Mouse (Mus musculus) MEL (cell line): ENCODE results near the gene Rfk. TPM values are rescaled to one million over a fixed set of nuclear protein-coding genes. Genes with fewer than 3 reads are reported as not detected.

Source experiments
- DNase-seq: peaks from one replicate; pipeline ENCODE4 v3.0.0; 2011; ENCODE audit warnings: low read depth, low spot score
- H3K27ac ChIP-seq: 2 replicates; pipeline ENCODE4 v1.5.1; 2012; ENCODE audit warnings: low read depth, mild to moderate bottlenecking, control low read depth, low read length, moderate library complexity; ENCODE audit not compliant: control insufficient read depth
- H3K27me3 ChIP-seq, 2 experiments: fragments of 150-350 bp in 1 of 2; sonication (generic) in 1 of 2; 2 replicates each; pipeline ENCODE4 v1.6.1; 2012; ENCODE audit warnings: low read length in 2 of 2, mild to moderate bottlenecking in 2 of 2, improper control_type of control experiment in 1 of 2, moderate library complexity in 1 of 2; ENCODE audit not compliant: insufficient read depth in 2 of 2, control insufficient read depth in 1 of 2
- H3K36me3 ChIP-seq, 2 experiments: 2 replicates each; pipeline ENCODE4 v1.6.1; 2012 to 2014; ENCODE audit warnings: low read length in 2 of 2, improper control_type of control experiment in 1 of 2, inconsistent platforms in 1 of 2, mild to moderate bottlenecking in 1 of 2; ENCODE audit not compliant: insufficient read depth in 2 of 2, control insufficient read depth in 1 of 2
- H3K4me1 ChIP-seq, 2 experiments: fragments of 150-350 bp in 1 of 2; sonication (generic) in 1 of 2; 2 replicates each; pipeline ENCODE4 v1.6.1; 2012; ENCODE audit warnings: low read length in 2 of 2, improper control_type of control experiment in 1 of 2, mild to moderate bottlenecking in 1 of 2; ENCODE audit not compliant: insufficient read depth in 2 of 2, control insufficient read depth in 1 of 2
- H3K4me3 ChIP-seq, 2 experiments: fragments of 150-350 bp in 1 of 2; sonication (generic) in 1 of 2; 2 replicates each; pipeline ENCODE4 v1.5.1; 2012; ENCODE audit warnings: low read depth in 2 of 2, low read length in 2 of 2, mild to moderate bottlenecking in 2 of 2, moderate library complexity in 2 of 2, control low read depth in 1 of 2, improper control_type of control experiment in 1 of 2; ENCODE audit not compliant: control insufficient read depth in 1 of 2, insufficient read depth in 1 of 2
- H3K79me2 ChIP-seq: 2 replicates; pipeline ENCODE4 v1.6.1; 2012; ENCODE audit warnings: mild to moderate bottlenecking, low read length, moderate library complexity; ENCODE audit not compliant: control insufficient read depth, poor library complexity, insufficient read depth
- H3K9ac ChIP-seq: 2 replicates; pipeline ENCODE4 v1.6.1; 2012; ENCODE audit warnings: low read depth, mild to moderate bottlenecking, control low read depth, low read length, moderate library complexity; ENCODE audit not compliant: control insufficient read depth, poor library complexity, severe bottlenecking
- H3K9me3 ChIP-seq: fragments of 150-350 bp; sonication (generic); replicated peaks from 2 replicates; pipeline ENCODE4 v1.6.1; 2012; ENCODE audit warnings: mild to moderate bottlenecking, low read length, improper control_type of control experiment, moderate library complexity; ENCODE audit not compliant: insufficient read depth
- BHLHE40 ChIP-seq: IDR thresholded peaks from 2 replicates; pipeline ENCODE4 v1.6.1; 2012; ENCODE audit warnings: low read depth, mild to moderate bottlenecking, inconsistent platforms, low read length, improper control_type of control experiment, borderline replicate concordance
- CHD2 ChIP-seq: IDR thresholded peaks from 2 replicates; pipeline ENCODE4 v1.6.1; 2011; ENCODE audit warnings: low read length, improper control_type of control experiment
- ELF1 ChIP-seq: IDR thresholded peaks from 2 replicates; pipeline ENCODE4 v1.6.1; 2014; ENCODE audit warnings: low read depth, mild to moderate bottlenecking, inconsistent platforms, low read length, improper control_type of control experiment, moderate library complexity
- GABPA ChIP-seq: IDR thresholded peaks from 2 replicates; pipeline ENCODE4 v1.6.1; 2012; ENCODE audit warnings: low read depth, mild to moderate bottlenecking, inconsistent platforms, low read length, improper control_type of control experiment, moderate library complexity
- GATA1 ChIP-seq: IDR thresholded peaks from 2 replicates; pipeline ENCODE4 v1.6.1; 2011; ENCODE audit warnings: low read depth, low read length, improper control_type of control experiment
- HCFC1 ChIP-seq: IDR thresholded peaks from 2 replicates; pipeline ENCODE4 v1.6.1; 2012; ENCODE audit warnings: low read depth, mild to moderate bottlenecking, inconsistent platforms, low read length, improper control_type of control experiment, moderate library complexity
- KAT2A ChIP-seq: conservative IDR thresholded peaks from 2 replicates; pipeline ENCODE4 v1.6.1; 2012; ENCODE audit warnings: low read depth, low read length, improper control_type of control experiment, inconsistent platforms
- MAZ ChIP-seq: IDR thresholded peaks from 2 replicates; pipeline ENCODE4 v1.6.1; 2012; ENCODE audit warnings: low read depth, mild to moderate bottlenecking, inconsistent platforms, low read length, improper control_type of control experiment
- MEF2A ChIP-seq: IDR thresholded peaks from 2 replicates; pipeline ENCODE4 v1.6.1; 2014; ENCODE audit warnings: low read depth, mild to moderate bottlenecking, inconsistent platforms, low read length, improper control_type of control experiment; ENCODE audit not compliant: poor library complexity, insufficient replicate concordance, severe bottlenecking; ENCODE audit errors: extremely low read depth
- MXI1 ChIP-seq: IDR thresholded peaks from 2 replicates; pipeline ENCODE4 v1.6.1; 2011; ENCODE audit warnings: mild to moderate bottlenecking, low read depth, low read length, improper control_type of control experiment
- MYB ChIP-seq: IDR thresholded peaks from 2 replicates; pipeline ENCODE4 v1.6.1; 2011; ENCODE audit warnings: mild to moderate bottlenecking, low read depth, low read length, improper control_type of control experiment
- MYC ChIP-seq: IDR thresholded peaks from 2 replicates; pipeline ENCODE4 v1.6.1; 2011; ENCODE audit warnings: low read depth, mild to moderate bottlenecking, low read length, improper control_type of control experiment, moderate library complexity
- NRF1 ChIP-seq: IDR thresholded peaks from 2 replicates; pipeline ENCODE4 v1.6.1; 2014; ENCODE audit warnings: low read depth, mild to moderate bottlenecking, inconsistent platforms, low read length, improper control_type of control experiment, moderate library complexity; ENCODE audit not compliant: poor library complexity, insufficient read depth, severe bottlenecking
- POLR2A ChIP-seq, 2 experiments: IDR thresholded peaks; 2 replicates each; pipeline ENCODE4 v1.6.1; 2011 to 2012; ENCODE audit warnings: low read length in 2 of 2, mild to moderate bottlenecking in 2 of 2, control low read depth in 1 of 2, improper control_type of control experiment in 1 of 2, low read depth in 1 of 2, moderate library complexity in 1 of 2; ENCODE audit not compliant: control insufficient read depth in 1 of 2, insufficient read depth in 1 of 2, poor library complexity in 1 of 2
- POLR2AphosphoS2 ChIP-seq: IDR thresholded peaks from 2 replicates; pipeline ENCODE4 v1.6.1; 2011; ENCODE audit warnings: low read length, improper control_type of control experiment
- POLR2AphosphoS5 ChIP-seq: IDR thresholded peaks from 2 replicates; pipeline ENCODE4 v1.6.1; 2012; ENCODE audit warnings: low read depth, borderline replicate concordance, mild to moderate bottlenecking, inconsistent platforms, low read length, moderate library complexity, mixed read lengths
- RAD21 ChIP-seq: IDR thresholded peaks from 2 replicates; pipeline ENCODE4 v1.6.1; 2011; ENCODE audit warnings: mild to moderate bottlenecking, low read depth, low read length, improper control_type of control experiment
- SIN3A ChIP-seq: IDR thresholded peaks from 2 replicates; pipeline ENCODE4 v1.6.1; 2012; ENCODE audit warnings: low read length, improper control_type of control experiment, inconsistent platforms
- SMC3 ChIP-seq: IDR thresholded peaks from 2 replicates; pipeline ENCODE4 v1.6.1; 2011; ENCODE audit warnings: low read depth, low read length, improper control_type of control experiment
- TAL1 ChIP-seq: IDR thresholded peaks from 2 replicates; pipeline ENCODE4 v1.6.1; 2012; ENCODE audit warnings: mild to moderate bottlenecking, inconsistent platforms, low read length, moderate library complexity, mixed read lengths
- TBP ChIP-seq: IDR thresholded peaks from 2 replicates; pipeline ENCODE4 v1.8.0; 2011; ENCODE audit warnings: low read depth, low read length, improper control_type of control experiment
- UBTF ChIP-seq: IDR thresholded peaks from 2 replicates; pipeline ENCODE4 v1.6.1; 2012; ENCODE audit warnings: low read depth, mild to moderate bottlenecking, inconsistent platforms, low read length, improper control_type of control experiment, moderate library complexity, borderline replicate concordance; ENCODE audit not compliant: insufficient read depth
- USF1 ChIP-seq: IDR thresholded peaks from 2 replicates; pipeline ENCODE4 v1.6.1; 2014; ENCODE audit warnings: low read depth, mild to moderate bottlenecking, inconsistent platforms, low read length, improper control_type of control experiment, moderate library complexity
- ZC3H11A ChIP-seq: IDR thresholded peaks from 2 replicates; pipeline ENCODE4 v1.6.1; 2012; ENCODE audit warnings: low read depth, mild to moderate bottlenecking, inconsistent platforms, low read length, improper control_type of control experiment
- ZMIZ1 ChIP-seq: IDR thresholded peaks from 2 replicates; pipeline ENCODE4 v1.6.1; 2012; ENCODE audit warnings: low read depth, mild to moderate bottlenecking, inconsistent platforms, low read length, improper control_type of control experiment, moderate library complexity
- ZNF384 ChIP-seq: IDR thresholded peaks from 2 replicates; pipeline ENCODE4 v1.6.1; 2012; ENCODE audit warnings: low read depth, mild to moderate bottlenecking, inconsistent platforms, low read length, improper control_type of control experiment
- polyA plus RNA-seq, 2 experiments: library from polyadenylated mRNA; stranded (reverse) in 1 of 2; unstranded in 1 of 2; fragments of >175 nt in 1 of 2; fragments of >200 nt in 1 of 2; gene quantifications; 2 replicates each; pipeline versions ENCODE4 v1.2.1 to v1.2.4; 2012; ENCODE audit warnings: low replicate concordance in 2 of 2, low read depth in 1 of 2; ENCODE audit not compliant: insufficient read length in 2 of 2, insufficient read depth in 1 of 2, missing spikeins in 1 of 2
- total RNA-seq: library from RNA; depleted of rRNA; stranded (reverse); fragments of 300-350 nt; gene quantifications from 2 replicates; pipeline ENCODE4 v1.2.3, GENCODE M21; 2012

Rfk gene
- total and polyA plus RNA-seq, 3 experiments, result 16.2 to 39.7 TPM; not detected in 1

DNA sequence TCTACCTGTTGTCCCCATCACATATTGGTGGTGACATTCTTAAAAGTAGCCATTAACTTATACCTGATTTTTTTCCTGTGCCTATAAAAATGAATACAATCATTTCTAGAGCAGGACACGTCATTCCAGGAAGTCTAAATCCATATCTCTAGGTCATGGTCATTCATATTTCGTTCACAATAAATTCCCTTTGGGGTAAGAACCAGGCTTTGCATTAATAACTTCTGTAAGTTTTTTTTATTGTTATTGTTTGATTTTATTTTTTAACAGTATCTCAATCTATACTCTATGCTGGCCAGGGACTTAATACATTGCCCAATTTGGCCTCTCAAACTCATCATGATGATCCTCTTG is 34.7 kb downstream of the Rfk start:
- Histone ChIP-seq H3K27me3 (no peaks in the 10 kb centered on the region), H3K9ac (no peak overlapping the region), H3K9me3 (no peaks in the 10 kb centered on the region)
- TF ChIP-seq GABPA, result no peak
- no peak for TF ChIP-seq USF1
- TF ChIP-seq POLR2A (IDR thresholded peaks at IDR 0.05; ENCODE audit: control insufficient read depth in 1 of 2, insufficient read depth in 1 of 2, low read depth in 1 of 2, low read length in 2 of 2, poor library complexity in 1 of 2), result no peak
- no peak for TF ChIP-seq TAL1
- TF ChIP-seq MAZ, result no peak
- TF ChIP-seq RAD21, result no peak
- TF ChIP-seq ZNF384, result no peak
- TF ChIP-seq NRF1, result no peak
- no peak for TF ChIP-seq KAT2A
- no peak for TF ChIP-seq MEF2A
- TF ChIP-seq GATA1, result no peak
- no peak for TF ChIP-seq UBTF
- no peak for TF ChIP-seq ZMIZ1
- TF ChIP-seq POLR2AphosphoS5, result no peak
- no peak for TF ChIP-seq MYB
- no peak for TF ChIP-seq MYC
- TF ChIP-seq ZC3H11A, result no peak
- TF ChIP-seq, all 39 proteins: peak for 0
- H3K4me3 ChIP-seq, result no peak overlapping the region
- no peaks in the 10 kb centered on the region for H3K4me1 ChIP-seq
- H3K27ac ChIP-seq, result no peak overlapping the region
- DNase-seq, result no peak
- no peaks in the 10 kb centered on the region for H3K36me3 ChIP-seq
- no peaks in the 10 kb centered on the region for H3K79me2 ChIP-seq

DNA sequence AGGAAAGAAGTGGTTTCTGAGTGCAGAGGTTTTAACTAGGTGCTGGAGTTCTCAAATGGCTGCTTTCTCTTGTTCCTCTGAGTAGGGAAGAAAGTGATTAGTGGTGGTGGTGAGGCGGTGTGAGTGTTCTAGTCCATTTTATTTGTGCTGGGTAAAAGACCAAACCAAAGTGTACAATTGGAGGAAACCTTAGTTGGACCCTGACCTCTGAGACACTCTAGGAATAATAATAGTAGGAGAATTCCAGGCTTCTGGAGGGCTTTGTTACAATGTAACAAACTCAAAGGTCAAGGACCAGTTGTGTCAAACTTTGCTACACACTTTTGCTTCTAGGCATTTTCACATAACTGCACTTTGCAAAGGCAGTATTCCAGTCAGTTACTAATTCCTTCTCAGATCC is 42.8 kb downstream of the Rfk start:
- DNase-seq, result no peak
- no peaks in the 10 kb centered on the region for H3K36me3 ChIP-seq
- H3K79me2 ChIP-seq, result no peaks in the 10 kb centered on the region
- TF ChIP-seq MYB, result no peak
- no peak for TF ChIP-seq ELF1
- no peak for TF ChIP-seq ZMIZ1
- TF ChIP-seq CHD2, result no peak
- no peak for TF ChIP-seq KAT2A
- TF ChIP-seq GATA1, result no peak
- no peak for TF ChIP-seq MYC
- TF ChIP-seq HCFC1, result no peak
- no peak for TF ChIP-seq BHLHE40
- no peak for TF ChIP-seq POLR2AphosphoS2
- TF ChIP-seq MXI1, result no peak
- TF ChIP-seq ZC3H11A, result no peak
- TF ChIP-seq TBP, result no peak
- TF ChIP-seq SIN3A, result no peak
- TF ChIP-seq SMC3, result no peak
- H3K9me3 ChIP-seq, result no peaks in the 10 kb centered on the region
- no peak overlapping the region for H3K4me3 ChIP-seq
- no peaks in the 10 kb centered on the region for H3K27me3 ChIP-seq
- no peak overlapping the region for H3K9ac ChIP-seq
- no peak overlapping the region for H3K27ac ChIP-seq
- H3K4me1 ChIP-seq, result no peaks in the 10 kb centered on the region
